In the genomic region with DNA sequence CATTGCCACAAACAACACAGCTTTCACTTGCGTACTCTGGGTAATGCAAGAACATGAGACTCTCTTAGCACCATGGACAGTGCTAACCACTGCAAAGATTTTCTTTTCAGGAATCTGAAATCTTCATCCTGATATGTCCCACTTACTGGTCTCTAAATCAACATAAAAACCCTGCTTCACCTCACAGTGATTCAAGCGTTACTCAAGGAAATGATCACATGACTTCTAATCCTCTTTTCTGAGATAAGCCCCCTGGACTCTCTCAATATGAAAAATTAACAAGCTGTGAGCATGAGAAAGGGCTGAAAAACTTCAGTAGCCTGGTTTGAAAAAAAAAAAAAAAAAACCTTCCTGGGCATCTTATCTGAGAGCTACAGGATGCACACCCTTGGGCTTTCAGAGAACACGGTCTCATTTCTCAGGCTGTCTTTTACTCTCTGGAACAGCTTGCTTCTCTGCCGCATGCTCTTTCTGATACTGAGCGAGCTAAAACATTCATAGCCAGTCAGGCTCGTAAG, we compare ENCODE assay signal across 11 mouse cellular contexts.
DNase-seq lines count a peak whose midpoint lies in the region; ATAC-seq lines count a peak whose summit lies in the region.
"Had no signal": no experiment of that assay in that cellular context is flagged by ENCODE, and none has a peak within 500 bp of the region (broad histone marks: within the 10 kb centered on the region; RNA-seq: fewer than 3 reads in every experiment).

No protein-coding gene starts in this region.

- H3K27me3 ChIP-seq in hindbrain, embryonic 13.5 days = no peaks in the 10 kb centered on the region
- H3K27me3 ChIP-seq in hindbrain, embryonic 12.5 days = no peaks in the 10 kb centered on the region
- no peaks in the 10 kb centered on the region for H3K27me3 ChIP-seq in hindbrain, embryonic 15.5 days
- no peaks in the 10 kb centered on the region for H3K27me3 ChIP-seq in midbrain, embryonic 16.5 days (ENCODE audit: control insufficient read depth, insufficient read depth, low read depth, low read length)

- no peaks in the 10 kb centered on the region for H3K36me3 ChIP-seq in hindbrain, embryonic 13.5 days
- no peaks in the 10 kb centered on the region for H3K36me3 ChIP-seq in hindbrain, embryonic 12.5 days
- no peaks in the 10 kb centered on the region for H3K36me3 ChIP-seq in hindbrain, embryonic 15.5 days
- no peaks in the 10 kb centered on the region for H3K36me3 ChIP-seq in midbrain, embryonic 16.5 days (ENCODE audit: control insufficient read depth, insufficient read depth, low read length)

- H3K9ac ChIP-seq in hindbrain, embryonic 13.5 days = no peak overlapping the region
- H3K9ac ChIP-seq in hindbrain, embryonic 12.5 days = no peak overlapping the region
- no peak overlapping the region for H3K9ac ChIP-seq in hindbrain, embryonic 15.5 days
- no peak overlapping the region for H3K9ac ChIP-seq in midbrain, embryonic 16.5 days (ENCODE audit: low read depth, low read length)

- H3K4me2 ChIP-seq in hindbrain, embryonic 13.5 days = no peak overlapping the region
- no peak overlapping the region for H3K4me2 ChIP-seq in hindbrain, embryonic 12.5 days (replicated peaks)
- no peak overlapping the region for H3K4me2 ChIP-seq in hindbrain, embryonic 15.5 days
- H3K4me2 ChIP-seq in midbrain, embryonic 16.5 days (ENCODE audit: low read length) = no peak overlapping the region

- WGBS in hindbrain, embryonic 13.5 days = 55% methylated on average over 6 of the region's 6 CpGs
- 75% methylated on average over 6 of the region's 6 CpGs for WGBS in hindbrain, embryonic 12.5 days
- 53% methylated on average over 6 of the region's 6 CpGs for WGBS in hindbrain, embryonic 15.5 days
- 24% methylated on average over 6 of the region's 6 CpGs for WGBS in midbrain, embryonic 16.5 days

- 0 out of 2 replicates have a peak overlapping the region, but pooled peaks have one; percentile 56 for H3K27ac ChIP-seq in hindbrain, embryonic 13.5 days
- no peak overlapping the region for H3K27ac ChIP-seq in hindbrain, embryonic 12.5 days
- H3K27ac ChIP-seq in hindbrain, embryonic 15.5 days (replicated peaks) = peak overlapping the region; percentile 49
- peak overlapping the region; percentile 82; the same call in 1 of the 2 replicates for H3K27ac ChIP-seq in midbrain, embryonic 16.5 days (ENCODE audit: low read length)

- no peaks in the 10 kb centered on the region for H3K9me3 ChIP-seq in hindbrain, embryonic 13.5 days
- H3K9me3 ChIP-seq in hindbrain, embryonic 12.5 days (replicated peaks) = no peaks in the 10 kb centered on the region
- H3K9me3 ChIP-seq in hindbrain, embryonic 15.5 days = no peaks in the 10 kb centered on the region
- H3K9me3 ChIP-seq in midbrain, embryonic 16.5 days (replicated peaks; ENCODE audit: control insufficient read depth, low read length, poor library complexity, severe bottlenecking) = no peaks in the 10 kb centered on the region

- H3K4me3 ChIP-seq in hindbrain, embryonic 13.5 days = no peak overlapping the region
- H3K4me3 ChIP-seq in hindbrain, embryonic 12.5 days = no peak overlapping the region
- H3K4me3 ChIP-seq in hindbrain, embryonic 15.5 days = no peak overlapping the region
- no peak overlapping the region for H3K4me3 ChIP-seq in midbrain, embryonic 16.5 days (ENCODE audit: low read depth, low read length)

- peak; percentile 15 for DNase-seq in ZHBTc4 (ENCODE audit: low read depth, low spot score)
- no peak for DNase-seq in layer of hippocampus, adult 11-12 months (ENCODE audit: low spot score)
- no peak for DNase-seq in kidney, postnatal 36 days
- DNase-seq in heart, adult 18-20 months = no peak
- DNase-seq: cerebellum, adult 2 months; right cerebral cortex, postnatal 14 days had no signal

- peaks cover 8% of the 10 kb centered on the region for H3K4me1 ChIP-seq in hindbrain, embryonic 13.5 days (replicated peaks)
- 0 out of 2 replicates have a peak, but pooled peaks cover 5% of the 10 kb centered on the region for H3K4me1 ChIP-seq in hindbrain, embryonic 12.5 days
- H3K4me1 ChIP-seq in hindbrain, embryonic 15.5 days (replicated peaks) = peaks cover 12% of the 10 kb centered on the region
- peaks cover 7% of the 10 kb centered on the region; the same call in 1 of the 2 replicates for H3K4me1 ChIP-seq in midbrain, embryonic 16.5 days (ENCODE audit: control insufficient read depth, insufficient read depth, low read length)

- peak; percentile 76 for ATAC-seq in hindbrain, embryonic 13.5 days (ENCODE audit: low FRiP score)
- ATAC-seq in hindbrain, embryonic 12.5 days (ENCODE audit: low FRiP score) = no peak
- ATAC-seq in hindbrain, embryonic 15.5 days (ENCODE audit: low FRiP score, low read depth) = peak; percentile 75; the same call in 1 of the 2 replicates
- ATAC-seq in midbrain, embryonic 16.5 days = peak; percentile 94
- ATAC-seq: inflammation-experienced regulatory T-cells, adult 6 months had no signal
